Mouse (Mus musculus): ENCODE measurements at regions not wholly inside any gene's neighbourhood (a gene's known extent, or its start where the extent isn't known, plus 50 kb on each side); places are given as distances from the start of the nearest gene placed in this dataset.

- TF ChIP-seq POLR2A (IDR thresholded peaks at IDR 0.05; ENCODE audit: borderline replicate concordance, insufficient read depth, low read length) (no peak), CTCF (IDR thresholded peaks at IDR 0.05; ENCODE audit: borderline replicate concordance, insufficient read depth, low read depth, low read length) (no peak)
- WGBS = 76% methylated on average over 3 of the region's 3 CpGs
- DNase-seq = no peak
- Histone ChIP-seq H3K4me3 (replicated peaks; ENCODE audit: insufficient read depth, low read depth, low read length) (no peak overlapping the region), H3K4me1 (ENCODE audit: control insufficient read depth, insufficient read depth, low read length) (no peaks in the 10 kb centered on the region), H3K27me3 (ENCODE audit: control insufficient read depth, insufficient read depth, low read length) (no peaks in the 10 kb centered on the region), H3K27ac (ENCODE audit: insufficient read depth, low read length) (no peak overlapping the region)
Measured at GRCm38 (mm10) chr8:33015861-33016260, 412.6 kb upstream of the 5930422O12Rik start.

- 30% methylated on average over 4 of the region's 4 CpGs for WGBS
- TF ChIP-seq POLR2A (IDR thresholded peaks at IDR 0.05; ENCODE audit: borderline replicate concordance, insufficient read depth, low read length) = no peak
- Histone ChIP-seq H3K4me1 (ENCODE audit: control insufficient read depth, insufficient read depth, low read length) (no peaks in the 10 kb centered on the region), H3K4me3 (replicated peaks; ENCODE audit: insufficient read depth, low read depth, low read length) (no peak overlapping the region), H3K27ac (ENCODE audit: insufficient read depth, low read length) (no peak overlapping the region), H3K27me3 (ENCODE audit: control insufficient read depth, insufficient read depth, low read length) (no peaks in the 10 kb centered on the region)
- no peak for DNase-seq
Measured at GRCm38 (mm10) chr8:33026973-33027372, 401.5 kb upstream of the 5930422O12Rik start.

GRCm38 (mm10) chr8:33029453-33029852 is 399.1 kb upstream of the 5930422O12Rik start:
- no peak overlapping the region for H3K4me3 ChIP-seq (replicated peaks; ENCODE audit: insufficient read depth, low read depth, low read length)
- 71% methylated on average over 3 of the region's 3 CpGs for WGBS
- no peaks in the 10 kb centered on the region for H3K27me3 ChIP-seq (ENCODE audit: control insufficient read depth, insufficient read depth, low read length)
- no peaks in the 10 kb centered on the region for H3K4me1 ChIP-seq (ENCODE audit: control insufficient read depth, insufficient read depth, low read length)
- no peak overlapping the region for H3K27ac ChIP-seq (ENCODE audit: insufficient read depth, low read length)
- DNase-seq = no peak
- TF ChIP-seq POLR2A (IDR thresholded peaks at IDR 0.05; ENCODE audit: borderline replicate concordance, insufficient read depth, low read length) (no peak), CTCF (IDR thresholded peaks at IDR 0.05; ENCODE audit: borderline replicate concordance, insufficient read depth, low read depth, low read length) (no peak)

- H3K4me1 ChIP-seq (ENCODE audit: control insufficient read depth, insufficient read depth, low read length) = no peaks in the 10 kb centered on the region
- 17% methylated on average over 8 of the region's 8 CpGs for WGBS
- DNase-seq = no peak
Measured at GRCm38 (mm10) chr8:33052017-33052416, 376.5 kb upstream of the 5930422O12Rik start.

GRCm38 (mm10) chr8:33065566-33065965 is 362.9 kb upstream of the 5930422O12Rik start:
- Histone ChIP-seq H3K4me1 (ENCODE audit: control insufficient read depth, insufficient read depth, low read length) (peaks cover 2% of the 10 kb centered on the region; the same call in 1 of the 2 replicates), H3K27me3 (ENCODE audit: control insufficient read depth, insufficient read depth, low read length) (no peaks in the 10 kb centered on the region), H3K27ac (ENCODE audit: insufficient read depth, low read length) (no peak overlapping the region), H3K4me3 (replicated peaks; ENCODE audit: insufficient read depth, low read depth, low read length) (no peak overlapping the region)
- TF ChIP-seq POLR2A (IDR thresholded peaks at IDR 0.05; ENCODE audit: borderline replicate concordance, insufficient read depth, low read length) = no peak
- no peak for DNase-seq
- 93% methylated on average over 3 of the region's 3 CpGs for WGBS

More at GRCm38 (mm10) chr8:33052017-33052416, 376.5 kb upstream of the 5930422O12Rik start:
- TF ChIP-seq CTCF (IDR thresholded peaks at IDR 0.05; ENCODE audit: borderline replicate concordance, insufficient read depth, low read depth, low read length) = no peak
- no peak for TF ChIP-seq POLR2A (IDR thresholded peaks at IDR 0.05; ENCODE audit: borderline replicate concordance, insufficient read depth, low read length)
- no peak overlapping the region for H3K4me3 ChIP-seq (replicated peaks; ENCODE audit: insufficient read depth, low read depth, low read length)
- H3K27me3 ChIP-seq (ENCODE audit: control insufficient read depth, insufficient read depth, low read length) = no peaks in the 10 kb centered on the region
- H3K27ac ChIP-seq (ENCODE audit: insufficient read depth, low read length) = no peak overlapping the region

GRCm38 (mm10) chr8:33066168-33066567 is 362.3 kb upstream of the 5930422O12Rik start:
- H3K4me1 ChIP-seq (ENCODE audit: control insufficient read depth, insufficient read depth, low read length) = peaks cover 2% of the 10 kb centered on the region; the same call in 1 of the 2 replicates
- H3K27me3 ChIP-seq (ENCODE audit: control insufficient read depth, insufficient read depth, low read length) = no peaks in the 10 kb centered on the region
- no peak overlapping the region for H3K27ac ChIP-seq (ENCODE audit: insufficient read depth, low read length)
- TF ChIP-seq CTCF (IDR thresholded peaks at IDR 0.05; ENCODE audit: borderline replicate concordance, insufficient read depth, low read depth, low read length) = no peak
- no peak for DNase-seq
- WGBS = 75% methylated on average over 6 of the region's 6 CpGs
- H3K4me3 ChIP-seq (replicated peaks; ENCODE audit: insufficient read depth, low read depth, low read length) = no peak overlapping the region

- Histone ChIP-seq H3K27ac (ENCODE audit: insufficient read depth, low read length) (no peak overlapping the region), H3K4me1 (ENCODE audit: control insufficient read depth, insufficient read depth, low read length) (peaks cover 2% of the 10 kb centered on the region; the same call in 1 of the 2 replicates), H3K27me3 (ENCODE audit: control insufficient read depth, insufficient read depth, low read length) (no peaks in the 10 kb centered on the region), H3K4me3 (replicated peaks; ENCODE audit: insufficient read depth, low read depth, low read length) (no peak overlapping the region)
- DNase-seq = no peak
- 8% methylated on average over 8 of the region's 8 CpGs for WGBS
- TF ChIP-seq POLR2A (IDR thresholded peaks at IDR 0.05; ENCODE audit: borderline replicate concordance, insufficient read depth, low read length) (no peak), CTCF (IDR thresholded peaks at IDR 0.05; ENCODE audit: borderline replicate concordance, insufficient read depth, low read depth, low read length) (no peak)
Measured at GRCm38 (mm10) chr8:33067453-33068039, 361.0 kb upstream of the 5930422O12Rik start.

- no peak overlapping the region for H3K4me3 ChIP-seq (replicated peaks; ENCODE audit: insufficient read depth, low read depth, low read length)
- no peak for DNase-seq
- TF ChIP-seq CTCF (IDR thresholded peaks at IDR 0.05; ENCODE audit: borderline replicate concordance, insufficient read depth, low read depth, low read length) = no peak
- TF ChIP-seq POLR2A (IDR thresholded peaks at IDR 0.05; ENCODE audit: borderline replicate concordance, insufficient read depth, low read length) = no peak
- WGBS = 88% methylated on average over 5 of the region's 5 CpGs
- H3K4me1 ChIP-seq (ENCODE audit: control insufficient read depth, insufficient read depth, low read length) = peaks cover 2% of the 10 kb centered on the region; the same call in 1 of the 2 replicates
- no peaks in the 10 kb centered on the region for H3K27me3 ChIP-seq (ENCODE audit: control insufficient read depth, insufficient read depth, low read length)
- no peak overlapping the region for H3K27ac ChIP-seq (ENCODE audit: insufficient read depth, low read length)
Measured at GRCm38 (mm10) chr8:33068468-33068867, 360.0 kb upstream of the 5930422O12Rik start.
